Mouse (Mus musculus) bone marrow macrophage, adult 2 months (primary cell): ENCODE results near the gene Tor1b.
A peak's percentile ranks its signal among the peaks of the same experiment; 100 is the strongest.

Experiments
- CTCF ChIP-seq: IDR thresholded peaks from 2 replicates; pipeline ENCODE4 v1.5.1; 2012; ENCODE audit warnings: low read depth, mild to moderate bottlenecking, low read length, moderate library complexity
- POLR2A ChIP-seq: IDR thresholded peaks from 2 replicates; pipeline ENCODE4 v1.6.1; 2012; ENCODE audit warnings: mild to moderate bottlenecking, low read depth, low read length, borderline replicate concordance

- TF ChIP-seq CTCF (no peak), POLR2A (peak; percentile 98)
Observed at GRCm38 (mm10) chr2:30952824-30953490, at the start of gene Tor1b.
